Mouse (Mus musculus): ENCODE data around the gene Mical2. TPM values are rescaled to one million over a fixed set of nuclear protein-coding genes. Genes with fewer than 3 reads are reported as not detected.

Gene Mical2
- polyA plus RNA-seq, 1 experiment from 2014 or later = 4.4 TPM

DNA sequence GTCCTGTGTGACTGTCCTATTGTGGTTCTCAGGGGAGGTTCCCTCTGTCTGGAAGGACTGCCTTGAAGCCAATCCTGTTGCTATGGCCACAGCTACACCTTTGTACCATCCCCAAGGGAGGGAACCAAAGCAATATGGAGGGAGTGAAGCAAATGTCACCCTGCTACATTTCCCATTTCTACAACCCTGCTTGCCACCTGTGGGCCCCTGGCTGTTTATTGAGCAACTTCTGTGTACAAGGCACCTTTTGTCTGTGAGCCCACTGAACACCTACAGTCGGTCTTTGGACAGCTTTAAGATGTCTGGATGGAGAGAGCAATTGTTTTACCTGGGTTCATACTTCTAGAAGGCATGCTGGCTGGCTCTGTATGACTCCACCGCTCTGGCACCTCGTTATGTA, 46.0 kb downstream of the Mical2 start:
- H3K4me1 ChIP-seq = peaks cover 14% of the 10 kb centered on the region; the same call in 1 of the 2 replicates
- no peak overlapping the region for H3K27ac ChIP-seq
- no peak overlapping the region for H3K9ac ChIP-seq
- WGBS = 75% methylated on average over 3 of the region's 3 CpGs
- H3K4me2 ChIP-seq = no peak overlapping the region
- H3K9me3 ChIP-seq = no peaks in the 10 kb centered on the region
- ATAC-seq (ENCODE audit: insufficient number of reproducible peaks, low FRiP score, low TSS enrichment, low read depth) = no peak
- H3K4me3 ChIP-seq = no peak overlapping the region
- peaks cover 6% of the 10 kb centered on the region; the same call in 1 of the 2 replicates for H3K27me3 ChIP-seq
- no peaks in the 10 kb centered on the region for H3K36me3 ChIP-seq

DNA sequence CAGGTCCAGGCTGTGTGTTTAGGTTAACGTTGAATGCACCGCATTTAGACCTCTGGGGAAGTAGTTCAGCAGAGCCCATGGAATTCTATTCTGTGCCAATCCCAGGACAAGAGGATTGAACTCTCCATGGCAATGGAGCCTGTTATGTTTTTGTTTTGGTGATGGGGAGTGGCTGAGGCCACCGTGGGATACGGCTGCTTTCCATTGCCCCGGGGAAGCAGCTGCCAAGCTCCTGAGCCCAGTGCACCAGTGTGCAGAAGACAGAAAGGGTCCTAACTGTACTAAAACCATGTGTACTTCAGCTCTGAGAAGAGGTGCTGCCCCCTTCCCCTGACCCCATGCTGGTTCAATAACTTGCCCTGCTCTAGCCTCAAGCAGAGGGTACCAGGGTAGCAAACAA, 47.0 kb downstream of the Mical2 start:
- H3K9me3 ChIP-seq = no peaks in the 10 kb centered on the region
- no peaks in the 10 kb centered on the region for H3K36me3 ChIP-seq
- H3K27ac ChIP-seq = no peak overlapping the region
- no peak overlapping the region for H3K9ac ChIP-seq
- 43% methylated on average over 5 of the region's 5 CpGs for WGBS
- peaks cover 6% of the 10 kb centered on the region; the same call in 1 of the 2 replicates for H3K27me3 ChIP-seq
- ATAC-seq (ENCODE audit: insufficient number of reproducible peaks, low FRiP score, low TSS enrichment, low read depth) = no peak
- H3K4me2 ChIP-seq = no peak overlapping the region
- H3K4me3 ChIP-seq = no peak overlapping the region
- peaks cover 14% of the 10 kb centered on the region; the same call in 1 of the 2 replicates for H3K4me1 ChIP-seq

DNA sequence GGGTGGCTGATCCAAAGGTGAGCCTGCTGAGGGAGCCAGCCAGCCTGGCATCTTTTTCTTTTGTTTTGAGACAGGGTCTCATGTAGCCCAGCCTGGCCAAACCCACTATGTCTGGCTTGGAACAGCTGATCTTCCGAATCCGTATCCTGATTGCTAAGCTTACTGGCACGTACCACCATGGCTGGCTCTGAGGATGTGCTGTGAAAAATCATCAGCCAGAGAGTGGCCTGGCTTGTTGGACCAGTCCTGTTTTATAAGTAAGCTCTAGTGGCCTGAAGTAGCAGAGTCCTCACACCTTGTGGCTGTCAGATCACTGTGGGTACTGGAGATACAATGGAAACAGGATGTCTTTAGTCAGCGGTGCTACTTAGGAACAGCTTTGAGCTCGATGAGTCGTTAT, 47.8 kb downstream of the Mical2 start:
- Histone ChIP-seq H3K4me3 (no peak overlapping the region), H3K9me3 (no peaks in the 10 kb centered on the region), H3K27ac (no peak overlapping the region), H3K4me2 (no peak overlapping the region), H3K4me1 (peaks cover 14% of the 10 kb centered on the region; the same call in 1 of the 2 replicates), H3K36me3 (no peaks in the 10 kb centered on the region), H3K27me3 (peaks cover 6% of the 10 kb centered on the region; the same call in 1 of the 2 replicates), H3K9ac (no peak overlapping the region)
- ATAC-seq (ENCODE audit: insufficient number of reproducible peaks, low FRiP score, low TSS enrichment, low read depth) = no peak
- WGBS = 58% methylated on average over 6 of the region's 6 CpGs

DNA sequence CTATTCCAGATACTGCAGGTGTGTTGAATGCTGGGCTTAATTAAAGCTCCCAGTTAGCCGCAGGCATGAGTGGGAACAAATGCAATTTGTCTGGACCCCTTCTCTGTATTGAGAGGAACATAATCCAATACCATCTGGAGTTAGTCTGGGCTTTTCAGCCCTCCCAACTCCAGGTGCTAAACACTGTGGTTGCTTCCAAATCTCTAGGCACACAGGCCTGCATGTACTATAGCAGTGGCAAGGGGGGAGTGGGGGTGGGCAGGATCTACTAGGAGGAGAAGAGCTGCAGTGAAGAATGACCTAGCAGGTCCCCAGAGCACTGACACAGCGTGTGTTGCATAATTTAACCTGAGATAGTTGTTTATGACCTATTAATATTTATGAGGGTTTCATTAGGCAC, 49.0 kb downstream of the Mical2 start:
- peaks cover 6% of the 10 kb centered on the region; the same call in 1 of the 2 replicates for H3K27me3 ChIP-seq
- WGBS = 31% methylated on average over 2 of the region's 2 CpGs
- peaks cover 14% of the 10 kb centered on the region; the same call in 1 of the 2 replicates for H3K4me1 ChIP-seq
- H3K27ac ChIP-seq = no peak overlapping the region
- H3K36me3 ChIP-seq = no peaks in the 10 kb centered on the region
- no peak overlapping the region for H3K9ac ChIP-seq
- ATAC-seq (ENCODE audit: insufficient number of reproducible peaks, low FRiP score, low TSS enrichment, low read depth) = no peak
- no peaks in the 10 kb centered on the region for H3K9me3 ChIP-seq
- H3K4me3 ChIP-seq = no peak overlapping the region
- H3K4me2 ChIP-seq = no peak overlapping the region

DNA sequence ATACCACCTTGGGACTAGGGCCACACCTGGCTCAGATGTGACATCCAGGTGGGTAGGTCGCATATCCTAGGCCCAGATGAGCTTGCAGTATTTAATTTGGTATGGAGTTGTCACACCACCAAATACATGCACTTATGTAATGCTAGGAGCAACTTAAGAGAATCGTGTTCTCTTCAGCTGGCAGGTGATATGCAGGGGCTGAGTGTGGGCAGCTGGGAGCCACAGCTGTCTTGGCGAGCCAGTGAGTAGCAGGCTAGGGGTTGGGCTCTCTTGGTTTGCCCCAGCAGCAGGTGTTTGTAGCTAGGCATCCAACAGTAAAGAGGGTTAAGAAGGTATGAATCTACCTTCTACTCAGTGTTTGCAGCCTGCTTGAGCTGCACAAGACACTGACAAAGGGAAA, 49.4 kb downstream of the Mical2 start:
- no peak for ATAC-seq (ENCODE audit: insufficient number of reproducible peaks, low FRiP score, low TSS enrichment, low read depth)
- no peak overlapping the region for H3K4me3 ChIP-seq
- 40% methylated on average over 3 of the region's 3 CpGs for WGBS
- no peak overlapping the region for H3K27ac ChIP-seq
- peaks cover 6% of the 10 kb centered on the region; the same call in 1 of the 2 replicates for H3K27me3 ChIP-seq
- no peak overlapping the region for H3K4me2 ChIP-seq
- no peaks in the 10 kb centered on the region for H3K36me3 ChIP-seq
- H3K9me3 ChIP-seq = no peaks in the 10 kb centered on the region
- H3K9ac ChIP-seq = no peak overlapping the region
- H3K4me1 ChIP-seq = peaks cover 14% of the 10 kb centered on the region; the same call in 1 of the 2 replicates

DNA sequence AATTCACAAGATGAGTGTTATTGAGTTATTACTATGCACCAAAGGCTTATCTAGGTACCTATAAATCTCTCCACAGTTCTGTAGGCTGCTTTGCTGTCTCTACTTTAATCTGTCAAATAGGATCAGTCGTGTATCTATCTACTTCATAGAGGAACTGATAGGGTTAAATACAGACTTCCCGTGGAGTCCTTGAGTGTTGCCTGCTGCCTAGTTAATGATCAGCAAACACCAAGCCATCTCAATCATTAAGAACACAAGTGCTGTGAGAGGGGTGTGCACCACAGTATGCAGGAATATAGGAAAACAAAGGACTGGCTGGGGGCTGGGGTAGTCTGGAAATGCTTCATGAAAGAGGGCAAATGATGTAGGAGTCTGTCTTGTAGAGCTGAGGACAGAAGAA, 50.2 kb downstream of the Mical2 start:
- Histone ChIP-seq H3K4me2 (no peak overlapping the region), H3K36me3 (no peaks in the 10 kb centered on the region), H3K27me3 (peaks cover 6% of the 10 kb centered on the region; the same call in 1 of the 2 replicates), H3K4me1 (peaks cover 11% of the 10 kb centered on the region; the same call in 1 of the 2 replicates), H3K27ac (no peak overlapping the region), H3K4me3 (no peak overlapping the region), H3K9me3 (no peaks in the 10 kb centered on the region), H3K9ac (no peak overlapping the region)
- WGBS = 33% methylated on average over 2 of the region's 2 CpGs
- no peak for ATAC-seq (ENCODE audit: insufficient number of reproducible peaks, low FRiP score, low TSS enrichment, low read depth)

DNA sequence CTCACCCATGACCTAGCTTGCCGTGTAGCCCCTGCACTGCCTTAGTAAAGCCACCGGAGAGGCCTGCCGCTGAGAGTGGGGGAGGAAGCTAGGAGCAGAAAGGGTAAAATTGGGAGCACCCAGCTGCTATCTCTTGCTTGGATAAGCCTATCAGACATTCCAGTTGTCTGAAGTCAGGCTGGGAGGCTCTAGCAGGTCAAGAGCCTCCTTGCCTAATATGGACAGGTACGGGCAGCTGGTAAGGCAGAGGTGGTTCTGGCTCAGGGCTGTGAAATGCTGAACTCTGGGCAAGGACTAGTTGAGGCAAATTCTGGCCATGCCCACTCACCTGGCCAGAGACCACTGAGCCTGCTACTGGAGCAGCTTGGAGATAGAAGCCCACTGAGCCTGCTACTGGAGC, 51.2 kb downstream of the Mical2 start:
- no peak overlapping the region for H3K27ac ChIP-seq
- WGBS = 91% methylated on average over 4 of the region's 4 CpGs
- H3K27me3 ChIP-seq = peaks cover 4% of the 10 kb centered on the region; the same call in 1 of the 2 replicates
- no peak overlapping the region for H3K4me2 ChIP-seq
- peaks cover 10% of the 10 kb centered on the region; the same call in 1 of the 2 replicates for H3K4me1 ChIP-seq
- H3K9me3 ChIP-seq = no peaks in the 10 kb centered on the region
- ATAC-seq (ENCODE audit: insufficient number of reproducible peaks, low FRiP score, low TSS enrichment, low read depth) = no peak
- no peaks in the 10 kb centered on the region for H3K36me3 ChIP-seq
- no peak overlapping the region for H3K4me3 ChIP-seq
- H3K9ac ChIP-seq = no peak overlapping the region

DNA sequence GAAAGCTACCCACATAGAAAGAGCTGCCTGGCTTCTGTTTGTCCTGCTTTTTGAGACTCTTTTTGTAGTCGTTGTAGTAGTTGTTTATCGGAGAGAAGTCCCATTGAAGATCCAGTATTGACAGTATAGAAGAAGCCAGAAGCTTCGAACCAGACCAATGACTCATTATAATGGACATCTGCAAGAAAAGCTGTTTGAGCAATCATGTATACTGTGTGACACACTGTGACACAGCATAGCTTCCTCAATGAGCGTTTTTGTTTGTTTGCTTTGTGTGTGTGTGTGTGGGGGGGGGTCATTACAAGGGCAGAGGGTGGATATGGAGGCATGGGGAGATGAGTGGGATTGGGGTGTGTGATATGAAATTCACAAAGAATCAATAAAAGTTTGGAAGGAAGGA, 53.0 kb downstream of the Mical2 start:
- H3K4me1 ChIP-seq = peaks cover 6% of the 10 kb centered on the region; the same call in 1 of the 2 replicates
- WGBS = 63% methylated on average over 4 of the region's 4 CpGs
- no peak for ATAC-seq (ENCODE audit: insufficient number of reproducible peaks, low FRiP score, low TSS enrichment, low read depth)

DNA sequence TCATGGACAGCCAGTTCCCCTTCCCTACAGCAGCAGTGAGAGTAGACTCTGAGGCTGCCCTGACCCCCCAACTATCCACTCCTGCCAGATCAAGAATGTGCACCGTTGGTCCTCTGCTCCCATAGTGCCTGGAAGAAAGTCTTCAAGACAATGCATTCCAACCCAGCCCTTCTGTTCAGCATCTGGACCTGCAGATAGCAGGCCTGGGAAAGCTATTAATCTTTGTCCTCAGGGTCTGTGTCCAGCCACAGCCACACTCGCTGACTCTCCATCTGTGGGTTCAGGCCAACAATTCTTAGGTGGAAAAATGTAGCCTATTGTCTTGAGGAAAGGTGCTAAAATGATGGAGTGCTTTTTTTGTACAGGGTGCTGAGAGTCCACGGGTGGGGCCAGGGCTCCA, 54.8 kb downstream of the Mical2 start:
- peaks cover 3% of the 10 kb centered on the region; the same call in 1 of the 2 replicates for H3K4me1 ChIP-seq
- no peaks in the 10 kb centered on the region for H3K9me3 ChIP-seq
- H3K27ac ChIP-seq = no peak overlapping the region
- H3K4me2 ChIP-seq = no peak overlapping the region
- H3K27me3 ChIP-seq = no peaks in the 10 kb centered on the region
- WGBS = 33% methylated on average over 3 of the region's 3 CpGs
- H3K4me3 ChIP-seq = no peak overlapping the region
- no peaks in the 10 kb centered on the region for H3K36me3 ChIP-seq
- ATAC-seq (ENCODE audit: insufficient number of reproducible peaks, low FRiP score, low TSS enrichment, low read depth) = no peak
- no peak overlapping the region for H3K9ac ChIP-seq

More for the DNA sequence above, 53.0 kb downstream of the Mical2 start:
- Histone ChIP-seq H3K36me3 (no peaks in the 10 kb centered on the region), H3K4me3 (no peak overlapping the region), H3K4me2 (no peak overlapping the region), H3K9ac (no peak overlapping the region), H3K9me3 (no peaks in the 10 kb centered on the region), H3K27me3 (no peaks in the 10 kb centered on the region), H3K27ac (no peak overlapping the region)

DNA sequence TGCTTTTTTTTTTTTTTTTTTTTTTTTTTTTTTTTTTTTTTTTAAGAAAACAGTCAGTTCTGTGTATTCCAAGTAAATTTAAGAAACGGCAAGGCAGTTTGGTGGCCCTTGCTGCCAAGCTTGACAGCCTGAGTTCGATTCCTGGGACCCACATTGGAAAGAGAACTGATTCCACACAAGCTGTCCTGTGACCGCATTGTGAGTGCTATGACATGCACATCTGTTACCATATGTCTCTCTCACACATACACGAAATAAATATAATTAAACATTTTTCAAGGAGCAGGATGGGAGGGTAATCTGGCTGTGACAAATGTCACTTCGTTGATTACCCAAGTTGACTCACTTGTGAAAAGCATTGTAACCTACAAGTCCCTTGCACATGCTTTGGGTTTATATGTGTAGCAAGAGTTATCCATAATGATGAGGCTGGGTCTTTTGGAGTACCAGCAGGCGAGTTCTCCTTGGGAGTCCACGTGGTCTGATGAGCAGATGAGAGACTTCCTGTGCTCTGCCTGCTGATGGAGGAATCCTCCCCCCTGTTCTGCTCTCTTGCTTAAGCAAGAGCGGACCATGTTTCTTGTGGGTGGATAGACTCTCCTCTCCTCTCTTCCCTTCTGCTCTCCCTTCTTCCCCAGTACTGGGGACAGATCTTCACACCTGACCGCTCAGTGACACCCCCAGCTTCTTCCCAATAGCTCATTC, 58.1 kb downstream of the Mical2 start:
- Histone ChIP-seq H3K4me1 (peaks cover 7% of the 10 kb centered on the region; the same call in 1 of the 2 replicates), H3K4me2 (no peak overlapping the region), H3K4me3 (no peak overlapping the region), H3K9ac (no peak overlapping the region), H3K27ac (no peak overlapping the region), H3K27me3 (no peaks in the 10 kb centered on the region), H3K36me3 (no peaks in the 10 kb centered on the region), H3K9me3 (no peaks in the 10 kb centered on the region)
- 83% methylated on average over 9 of the region's 9 CpGs for WGBS
- no peak for ATAC-seq (ENCODE audit: insufficient number of reproducible peaks, low FRiP score, low TSS enrichment, low read depth)

DNA sequence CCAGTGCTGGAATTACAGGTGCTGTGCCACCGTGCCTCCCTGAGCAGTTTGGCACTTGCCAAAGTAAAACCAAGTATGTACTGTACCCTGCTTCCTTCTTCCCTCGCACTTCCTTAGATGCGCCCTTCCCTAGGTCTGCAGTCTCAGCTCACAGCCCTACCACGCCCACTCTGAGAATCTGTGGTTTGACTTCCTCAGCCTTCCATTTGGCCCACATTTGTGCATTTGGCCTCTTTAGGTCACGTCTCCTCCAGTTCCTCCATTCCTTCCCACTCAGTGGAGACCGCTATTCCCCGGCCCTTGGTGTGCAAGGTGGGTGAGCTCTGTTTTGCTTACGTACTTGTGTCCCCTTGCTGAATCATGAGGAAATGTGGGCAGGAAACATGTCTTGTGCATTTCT, 59.9 kb downstream of the Mical2 start:
- Histone ChIP-seq H3K36me3 (no peaks in the 10 kb centered on the region), H3K27ac (no peak overlapping the region), H3K4me1 (peaks cover 7% of the 10 kb centered on the region; the same call in 1 of the 2 replicates), H3K9ac (no peak overlapping the region), H3K27me3 (no peaks in the 10 kb centered on the region), H3K9me3 (no peaks in the 10 kb centered on the region), H3K4me3 (no peak overlapping the region), H3K4me2 (no peak overlapping the region)
- WGBS = 85% methylated on average over 8 of the region's 8 CpGs
- no peak for ATAC-seq (ENCODE audit: insufficient number of reproducible peaks, low FRiP score, low TSS enrichment, low read depth)

DNA sequence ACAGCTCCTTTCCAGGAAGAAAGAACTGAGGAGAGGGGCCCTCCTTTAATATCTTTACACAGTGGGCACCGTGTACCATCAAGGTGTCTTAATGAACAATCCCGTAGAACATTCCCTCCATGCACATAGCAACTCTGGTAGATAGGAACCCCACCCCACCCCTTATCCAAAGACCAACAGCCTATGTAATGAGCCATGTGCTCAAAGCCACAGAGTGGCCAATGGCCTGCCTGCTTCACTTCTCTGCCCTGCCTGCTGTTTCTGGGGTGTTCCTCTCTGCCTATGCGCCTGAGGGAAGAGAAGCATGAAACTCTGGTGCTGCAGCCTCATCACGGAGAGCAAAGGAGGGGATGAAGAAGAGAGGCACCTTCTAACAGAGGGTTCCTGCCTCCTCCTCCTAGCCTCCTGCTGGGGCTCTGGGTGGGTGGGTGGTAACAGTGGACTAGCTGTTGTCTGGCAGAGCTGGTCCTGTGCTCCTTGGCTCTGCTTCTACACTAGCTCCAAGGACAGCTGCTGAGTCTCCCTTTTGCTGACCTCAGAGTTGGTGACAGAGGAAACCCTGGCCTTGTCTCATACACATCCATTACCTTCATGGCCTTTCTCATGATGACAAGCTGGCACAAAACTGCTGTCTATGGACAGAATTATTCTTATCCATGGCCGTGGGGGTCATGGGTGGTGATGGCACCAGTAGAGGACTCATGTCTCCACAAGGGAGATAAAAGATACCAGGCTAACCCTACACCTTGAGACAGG, 62.9 kb downstream of the Mical2 start:
- H3K27me3 ChIP-seq = no peaks in the 10 kb centered on the region
- H3K27ac ChIP-seq = no peak overlapping the region
- no peaks in the 10 kb centered on the region for H3K9me3 ChIP-seq
- H3K9ac ChIP-seq = no peak overlapping the region
- 0 out of 2 replicates have a peak, but pooled peaks cover 7% of the 10 kb centered on the region for H3K4me1 ChIP-seq
- 77% methylated on average over 5 of the region's 5 CpGs for WGBS
- H3K36me3 ChIP-seq = no peaks in the 10 kb centered on the region
- H3K4me3 ChIP-seq = no peak overlapping the region
- no peak overlapping the region for H3K4me2 ChIP-seq
- ATAC-seq (ENCODE audit: insufficient number of reproducible peaks, low FRiP score, low TSS enrichment, low read depth) = no peak

Data from limb, embryonic 15.5 days (tissue).